Mouse (Mus musculus): ENCODE data around the gene Olfr462. TPM values are rescaled to one million over a fixed set of nuclear protein-coding genes. Genes with fewer than 3 reads are reported as not detected.

The Olfr462 gene
- not detected in 2 replicates for polyA plus RNA-seq (2014; fragmentation: Nextera tagmentation; extraction: Ambion mirVana)

- Histone ChIP-seq H3K9ac (ENCODE audit: low read depth, low read length) (no peak within 1 kb of the TSS), H3K27ac (ENCODE audit: low read depth, low read length) (no peak within 1 kb of the TSS), H3K4me1 (ENCODE audit: control insufficient read depth, insufficient read depth, low read length) (no peaks in the 10 kb centered on the region), H3K4me3 (ENCODE audit: low read depth, low read length) (no peak within 1 kb of the TSS), H3K36me3 (ENCODE audit: control insufficient read depth, insufficient read depth, low read length) (no peaks in the 10 kb centered on the region), H3K4me2 (no peak within 1 kb of the TSS), H3K9me3 (replicated peaks; ENCODE audit: control insufficient read depth, low read length) (no peaks in the 10 kb centered on the region), H3K27me3 (ENCODE audit: control insufficient read depth, insufficient read depth, low read length) (no peaks in the 10 kb centered on the region)
- 81% methylated on average over 6 of the region's 6 CpGs for WGBS (ENCODE audit: insufficient replicate concordance)
- ATAC-seq (replicated peaks; ENCODE audit: insufficient number of reproducible peaks, low FRiP score, low TSS enrichment) = no peak
Measured at GRCm38 (mm10) chr11:87892168-87892567, at the start of gene Olfr462. Gene Olfr462, minus strand, starts transcription at chr11:87892268.

- Histone ChIP-seq H3K9me3 (replicated peaks; ENCODE audit: control insufficient read depth, low read length) (no peaks in the 10 kb centered on the region), H3K4me2 (no peak overlapping the region), H3K9ac (ENCODE audit: low read depth, low read length) (no peak overlapping the region), H3K27ac (ENCODE audit: low read depth, low read length) (no peak overlapping the region), H3K4me1 (ENCODE audit: control insufficient read depth, insufficient read depth, low read length) (no peaks in the 10 kb centered on the region), H3K36me3 (ENCODE audit: control insufficient read depth, insufficient read depth, low read length) (no peaks in the 10 kb centered on the region), H3K4me3 (ENCODE audit: low read depth, low read length) (no peak overlapping the region), H3K27me3 (ENCODE audit: control insufficient read depth, insufficient read depth, low read length) (no peaks in the 10 kb centered on the region)
- 62% methylated on average over 3 of the region's 3 CpGs for WGBS (ENCODE audit: insufficient replicate concordance)
- ATAC-seq (replicated peaks; ENCODE audit: insufficient number of reproducible peaks, low FRiP score, low TSS enrichment) = no peak
Measured at GRCm38 (mm10) chr11:87935467-87935866, 43.4 kb upstream of the Olfr462 start.

- Histone ChIP-seq H3K36me3 (ENCODE audit: control insufficient read depth, insufficient read depth, low read length) (no peaks in the 10 kb centered on the region), H3K9me3 (replicated peaks; ENCODE audit: control insufficient read depth, low read length) (no peaks in the 10 kb centered on the region), H3K27ac (ENCODE audit: low read depth, low read length) (no peak overlapping the region), H3K4me1 (ENCODE audit: control insufficient read depth, insufficient read depth, low read length) (no peaks in the 10 kb centered on the region), H3K27me3 (ENCODE audit: control insufficient read depth, insufficient read depth, low read length) (no peaks in the 10 kb centered on the region), H3K9ac (ENCODE audit: low read depth, low read length) (no peak overlapping the region), H3K4me2 (no peak overlapping the region), H3K4me3 (ENCODE audit: low read depth, low read length) (no peak overlapping the region)
- WGBS (ENCODE audit: insufficient replicate concordance) = 74% methylated on average over 2 of the region's 2 CpGs
- no peak for ATAC-seq (replicated peaks; ENCODE audit: insufficient number of reproducible peaks, low FRiP score, low TSS enrichment)
Measured at GRCm38 (mm10) chr11:87933731-87934130, 41.7 kb upstream of the Olfr462 start.

- no peaks in the 10 kb centered on the region for H3K9me3 ChIP-seq (replicated peaks; ENCODE audit: control insufficient read depth, low read length)
- no peak overlapping the region for H3K4me2 ChIP-seq
- no peak overlapping the region for H3K9ac ChIP-seq (ENCODE audit: low read depth, low read length)
- H3K4me1 ChIP-seq (ENCODE audit: control insufficient read depth, insufficient read depth, low read length) = no peaks in the 10 kb centered on the region
- H3K4me3 ChIP-seq (ENCODE audit: low read depth, low read length) = no peak overlapping the region
- 85% methylated on average over 2 of the region's 2 CpGs for WGBS (ENCODE audit: insufficient replicate concordance)
- H3K27ac ChIP-seq (ENCODE audit: low read depth, low read length) = no peak overlapping the region
- no peaks in the 10 kb centered on the region for H3K36me3 ChIP-seq (ENCODE audit: control insufficient read depth, insufficient read depth, low read length)
- no peak for ATAC-seq (replicated peaks; ENCODE audit: insufficient number of reproducible peaks, low FRiP score, low TSS enrichment)
- H3K27me3 ChIP-seq (ENCODE audit: control insufficient read depth, insufficient read depth, low read length) = no peaks in the 10 kb centered on the region
Measured at GRCm38 (mm10) chr11:87930348-87930747, 38.3 kb upstream of the Olfr462 start.

- Histone ChIP-seq H3K27ac (ENCODE audit: low read depth, low read length) (no peak within 1 kb of the TSS), H3K27me3 (ENCODE audit: control insufficient read depth, insufficient read depth, low read length) (no peaks in the 10 kb centered on the region), H3K4me2 (no peak within 1 kb of the TSS), H3K9ac (ENCODE audit: low read depth, low read length) (no peak within 1 kb of the TSS), H3K4me3 (ENCODE audit: low read depth, low read length) (no peak within 1 kb of the TSS), H3K36me3 (ENCODE audit: control insufficient read depth, insufficient read depth, low read length) (no peaks in the 10 kb centered on the region), H3K4me1 (ENCODE audit: control insufficient read depth, insufficient read depth, low read length) (no peaks in the 10 kb centered on the region), H3K9me3 (replicated peaks; ENCODE audit: control insufficient read depth, low read length) (no peaks in the 10 kb centered on the region)
- 29% methylated on average over 5 of the region's 5 CpGs for WGBS (ENCODE audit: insufficient replicate concordance)
- ATAC-seq (replicated peaks; ENCODE audit: insufficient number of reproducible peaks, low FRiP score, low TSS enrichment) = no peak
Measured at GRCm38 (mm10) chr11:87920966-87921365, 28.9 kb upstream of the Olfr462 start, which contains the start of gene Olfr464. Gene Olfr464, minus strand, starts transcription at chr11:87920967.

- Histone ChIP-seq H3K4me2 (no peak overlapping the region), H3K4me1 (ENCODE audit: control insufficient read depth, insufficient read depth, low read length) (no peaks in the 10 kb centered on the region), H3K4me3 (ENCODE audit: low read depth, low read length) (no peak overlapping the region), H3K27ac (ENCODE audit: low read depth, low read length) (no peak overlapping the region), H3K9ac (ENCODE audit: low read depth, low read length) (no peak overlapping the region), H3K27me3 (ENCODE audit: control insufficient read depth, insufficient read depth, low read length) (no peaks in the 10 kb centered on the region), H3K9me3 (replicated peaks; ENCODE audit: control insufficient read depth, low read length) (no peaks in the 10 kb centered on the region), H3K36me3 (ENCODE audit: control insufficient read depth, insufficient read depth, low read length) (no peaks in the 10 kb centered on the region)
- no peak for ATAC-seq (replicated peaks; ENCODE audit: insufficient number of reproducible peaks, low FRiP score, low TSS enrichment)
- 70% methylated on average over 2 of the region's 2 CpGs for WGBS (ENCODE audit: insufficient replicate concordance)
Measured at GRCm38 (mm10) chr11:87920301-87920700, 28.2 kb upstream of the Olfr462 start.

GRCm38 (mm10) chr11:87916005-87916404 is 23.9 kb upstream of the Olfr462 start:
- no peak overlapping the region for H3K4me2 ChIP-seq
- WGBS (ENCODE audit: insufficient replicate concordance) = 71% methylated on average over 1 of the region's 1 CpGs
- H3K9me3 ChIP-seq (replicated peaks; ENCODE audit: control insufficient read depth, low read length) = no peaks in the 10 kb centered on the region

GRCm38 (mm10) chr11:87904331-87904730 is 12.3 kb upstream of the Olfr462 start:
- 57% methylated on average over 3 of the region's 3 CpGs for WGBS (ENCODE audit: insufficient replicate concordance)
- Histone ChIP-seq H3K27me3 (ENCODE audit: control insufficient read depth, insufficient read depth, low read length) (peaks cover 3% of the 10 kb centered on the region; the same call in 1 of the 2 replicates), H3K9me3 (replicated peaks; ENCODE audit: control insufficient read depth, low read length) (no peaks in the 10 kb centered on the region), H3K36me3 (ENCODE audit: control insufficient read depth, insufficient read depth, low read length) (no peaks in the 10 kb centered on the region), H3K4me1 (ENCODE audit: control insufficient read depth, insufficient read depth, low read length) (no peaks in the 10 kb centered on the region), H3K4me2 (no peak overlapping the region), H3K27ac (ENCODE audit: low read depth, low read length) (no peak overlapping the region), H3K9ac (ENCODE audit: low read depth, low read length) (no peak overlapping the region), H3K4me3 (ENCODE audit: low read depth, low read length) (no peak overlapping the region)
- no peak for ATAC-seq (replicated peaks; ENCODE audit: insufficient number of reproducible peaks, low FRiP score, low TSS enrichment)

More at GRCm38 (mm10) chr11:87916005-87916404, 23.9 kb upstream of the Olfr462 start:
- Histone ChIP-seq H3K9ac (ENCODE audit: low read depth, low read length) (no peak overlapping the region), H3K36me3 (ENCODE audit: control insufficient read depth, insufficient read depth, low read length) (no peaks in the 10 kb centered on the region), H3K27me3 (ENCODE audit: control insufficient read depth, insufficient read depth, low read length) (no peaks in the 10 kb centered on the region), H3K4me3 (ENCODE audit: low read depth, low read length) (no peak overlapping the region), H3K4me1 (ENCODE audit: control insufficient read depth, insufficient read depth, low read length) (no peaks in the 10 kb centered on the region), H3K27ac (ENCODE audit: low read depth, low read length) (no peak overlapping the region)
- no peak for ATAC-seq (replicated peaks; ENCODE audit: insufficient number of reproducible peaks, low FRiP score, low TSS enrichment)

GRCm38 (mm10) chr11:87897287-87897686 is 5.2 kb upstream of the Olfr462 start, which contains the start of gene Olfr463:
Gene Olfr463, minus strand, starts transcription at chr11:87897387.
- H3K36me3 ChIP-seq (ENCODE audit: control insufficient read depth, insufficient read depth, low read length) = no peaks in the 10 kb centered on the region
- ATAC-seq (replicated peaks; ENCODE audit: insufficient number of reproducible peaks, low FRiP score, low TSS enrichment) = no peak
- 0 out of 2 replicates have a peak, but pooled peaks cover 4% of the 10 kb centered on the region for H3K27me3 ChIP-seq (ENCODE audit: control insufficient read depth, insufficient read depth, low read length)

More at GRCm38 (mm10) chr11:87897287-87897686, 5.2 kb upstream of the Olfr462 start, which contains the start of gene Olfr463:
- Histone ChIP-seq H3K9me3 (replicated peaks; ENCODE audit: control insufficient read depth, low read length) (no peaks in the 10 kb centered on the region), H3K4me3 (ENCODE audit: low read depth, low read length) (no peak within 1 kb of the TSS), H3K27ac (ENCODE audit: low read depth, low read length) (no peak within 1 kb of the TSS), H3K9ac (ENCODE audit: low read depth, low read length) (no peak within 1 kb of the TSS), H3K4me1 (ENCODE audit: control insufficient read depth, insufficient read depth, low read length) (no peaks in the 10 kb centered on the region), H3K4me2 (no peak within 1 kb of the TSS)
